Mouse (Mus musculus) mature B cell (primary cell): Measurements from ENCODE around the gene Gmfg.

Experiments
- in situ Hi-C: fragments of 300-500 bp; cut with MboI; formaldehyde crosslinking; loops from 2 replicates; pipeline ENCODE4 v1.14.3; 2019

Gmfg gene

DNA sequence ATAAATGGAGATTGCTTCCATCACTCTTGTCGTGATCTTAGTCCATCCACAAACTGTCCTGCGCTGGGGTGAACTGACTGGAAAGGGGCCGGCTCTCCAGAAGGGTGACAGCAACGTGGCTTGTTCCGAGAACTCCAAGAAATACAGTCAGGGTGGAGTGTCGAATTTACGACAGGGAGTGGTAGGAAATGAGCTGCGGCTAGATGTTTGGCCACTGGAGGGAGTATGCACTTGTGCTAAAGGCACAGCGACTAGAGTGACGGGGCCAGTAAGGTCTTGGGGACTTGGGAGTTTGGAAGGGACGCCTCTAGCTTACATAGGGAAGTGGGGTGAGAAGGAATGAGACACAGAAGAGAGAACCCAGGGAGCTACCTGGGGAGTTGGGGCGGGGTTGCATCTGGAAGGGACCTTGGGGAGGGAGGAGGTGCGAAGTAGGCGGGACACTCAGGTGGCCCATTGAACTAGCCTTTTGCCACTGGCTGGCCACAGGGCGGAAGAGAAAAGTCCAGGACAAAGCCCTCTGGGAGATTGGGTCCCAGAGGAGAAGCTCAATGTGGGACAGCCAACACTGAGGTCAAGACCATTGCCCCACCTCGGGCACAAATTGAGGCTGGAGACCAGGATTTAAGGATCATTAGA is at the start of gene Gmfg:
Gene Gmfg, plus strand, starts transcription at position 516 of the 639 bp plus-strand sequence.
- in situ Hi-C loops, result no loop called here

DNA sequence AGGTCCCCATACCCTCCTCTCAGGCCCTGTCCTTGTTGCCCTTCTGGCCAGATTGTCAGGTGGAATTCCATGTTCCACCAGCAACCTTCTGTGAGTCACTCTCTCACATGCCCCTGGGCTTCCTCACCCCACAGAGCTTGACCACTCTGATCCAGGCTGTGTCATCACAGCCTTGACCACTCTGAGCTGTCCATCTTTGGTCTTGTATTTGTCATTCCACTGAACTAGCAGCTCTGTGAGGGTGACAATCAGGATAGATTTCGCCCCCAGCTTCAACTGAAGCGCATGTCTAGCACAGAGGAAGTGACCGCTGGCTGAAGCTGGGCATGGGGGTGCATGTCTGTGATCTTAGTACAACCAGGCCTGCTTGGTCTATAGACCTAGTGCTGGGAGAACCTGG is 46.9 kb upstream of the Gmfg start:
- in situ Hi-C loops, result no loop called here

DNA sequence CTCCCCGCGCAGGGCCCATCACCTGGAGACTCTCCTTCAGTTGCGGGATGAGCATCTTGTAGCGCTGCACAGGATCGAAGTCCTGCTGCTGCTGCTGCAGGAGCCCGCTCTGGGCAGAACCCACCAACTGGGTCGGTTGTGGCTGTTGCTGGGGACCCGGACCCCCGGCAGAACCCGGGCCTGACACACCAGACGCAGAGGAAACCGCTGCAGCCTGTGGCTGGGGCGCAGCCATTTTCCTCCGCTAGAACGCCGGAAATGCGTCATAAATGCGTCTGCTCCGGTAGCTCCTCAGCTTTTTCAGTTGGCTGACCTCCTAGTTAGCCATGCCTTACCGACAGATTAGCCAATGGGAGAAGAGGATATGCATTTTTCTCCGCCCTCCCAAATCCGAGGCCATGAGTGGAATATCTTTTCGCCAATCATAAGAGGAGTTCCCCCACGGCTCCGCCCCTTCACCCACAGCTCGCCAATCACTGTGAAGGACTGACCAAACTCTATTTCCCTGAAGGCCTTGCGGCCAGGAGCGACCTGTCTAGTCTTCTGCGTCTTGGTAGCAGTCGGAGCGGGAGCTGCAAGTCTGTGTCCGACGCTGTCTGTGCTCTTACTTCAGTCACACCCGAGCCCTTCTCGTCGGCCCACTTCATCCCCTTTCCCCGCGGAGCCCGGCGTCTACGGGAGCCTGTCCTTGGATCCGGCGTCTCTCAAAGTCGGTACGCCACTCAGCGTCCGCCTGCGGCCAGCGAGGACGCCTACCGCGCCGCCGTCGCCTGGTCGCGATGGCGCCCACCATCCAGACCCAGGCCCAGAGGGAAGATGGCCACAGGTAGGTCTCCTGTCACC is 44.6 kb upstream of the Gmfg start, which contains the start of the genes Med29 and Paf1:
Gene Med29, minus strand, starts transcription at position 280 of the 843 bp plus-strand sequence.
Gene Paf1, plus strand, starts transcription at position 523 of the 843 bp plus-strand sequence.
- in situ Hi-C loops, result no loop called here

DNA sequence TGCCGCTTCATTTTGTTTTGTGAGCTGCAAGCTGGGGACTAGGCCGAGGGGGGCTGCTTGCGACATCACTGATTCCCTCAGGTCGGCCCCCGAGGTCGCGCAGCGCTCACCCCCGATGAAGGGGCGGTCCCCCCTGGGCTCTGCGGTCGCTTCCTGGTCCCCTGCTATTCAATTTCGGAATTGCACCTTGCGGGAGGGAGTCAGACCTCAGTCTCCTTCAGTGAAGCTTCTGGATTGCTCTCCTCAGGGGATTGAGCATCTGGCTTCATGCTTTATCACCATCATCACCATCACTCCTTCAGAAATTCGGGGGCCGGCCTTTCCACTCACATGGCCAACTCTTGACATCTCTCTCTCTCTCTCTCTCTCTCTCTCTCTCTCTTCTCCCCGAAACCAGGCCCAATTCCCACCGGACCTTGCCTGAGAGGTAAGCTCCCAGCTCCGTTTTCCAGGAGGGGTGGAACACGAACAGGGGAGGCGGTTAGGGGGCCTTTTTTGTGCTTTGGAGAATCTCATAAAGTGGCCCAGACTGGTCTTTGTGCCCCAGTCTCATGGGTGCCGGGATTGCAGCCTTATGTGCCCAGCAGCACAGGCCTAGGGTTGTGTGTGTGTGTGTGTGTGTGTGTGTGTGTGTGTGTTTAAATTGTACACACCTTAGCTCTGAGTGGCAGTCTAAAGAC is 43.8 kb upstream of the Gmfg start:
- in situ Hi-C loops, result no loop called here

DNA sequence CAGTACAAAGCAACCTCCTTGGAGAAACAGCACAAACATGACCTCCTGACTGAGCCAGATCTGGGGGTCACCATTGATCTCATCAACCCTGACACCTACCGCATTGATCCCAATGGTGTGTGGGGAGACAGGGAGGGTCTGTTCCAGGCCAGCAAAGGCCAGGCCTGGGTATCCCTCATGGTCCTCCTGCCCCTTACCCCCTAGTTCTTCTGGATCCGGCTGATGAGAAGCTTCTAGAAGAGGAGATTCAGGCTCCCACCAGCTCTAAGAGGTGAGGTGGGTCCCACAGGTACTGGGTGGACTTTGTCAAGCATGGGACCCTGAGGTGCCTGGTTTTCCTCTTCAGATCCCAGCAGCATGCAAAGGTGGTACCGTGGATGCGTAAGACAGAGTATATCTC is 41.8 kb upstream of the Gmfg start:
- in situ Hi-C loops, result no loop called here

DNA sequence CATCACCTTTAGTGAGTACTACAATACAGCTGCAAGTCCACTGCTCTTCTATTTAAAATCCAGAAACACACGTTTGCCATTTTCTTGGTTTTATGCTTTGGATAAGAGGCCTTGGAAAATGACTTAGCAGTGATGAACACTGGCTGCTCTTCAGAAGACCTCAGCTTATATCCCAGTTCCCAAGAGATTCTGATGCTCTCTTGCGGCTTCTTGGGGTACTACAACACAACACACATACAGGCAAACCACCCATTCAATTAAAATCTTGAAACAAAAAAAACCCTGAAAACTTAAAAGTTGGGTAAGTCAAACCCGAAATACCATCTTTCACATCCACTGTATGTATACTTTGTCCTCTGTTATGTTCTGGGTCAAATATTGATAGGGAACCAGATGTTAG is 39.2 kb upstream of the Gmfg start:
- in situ Hi-C loops, result no loop called here

DNA sequence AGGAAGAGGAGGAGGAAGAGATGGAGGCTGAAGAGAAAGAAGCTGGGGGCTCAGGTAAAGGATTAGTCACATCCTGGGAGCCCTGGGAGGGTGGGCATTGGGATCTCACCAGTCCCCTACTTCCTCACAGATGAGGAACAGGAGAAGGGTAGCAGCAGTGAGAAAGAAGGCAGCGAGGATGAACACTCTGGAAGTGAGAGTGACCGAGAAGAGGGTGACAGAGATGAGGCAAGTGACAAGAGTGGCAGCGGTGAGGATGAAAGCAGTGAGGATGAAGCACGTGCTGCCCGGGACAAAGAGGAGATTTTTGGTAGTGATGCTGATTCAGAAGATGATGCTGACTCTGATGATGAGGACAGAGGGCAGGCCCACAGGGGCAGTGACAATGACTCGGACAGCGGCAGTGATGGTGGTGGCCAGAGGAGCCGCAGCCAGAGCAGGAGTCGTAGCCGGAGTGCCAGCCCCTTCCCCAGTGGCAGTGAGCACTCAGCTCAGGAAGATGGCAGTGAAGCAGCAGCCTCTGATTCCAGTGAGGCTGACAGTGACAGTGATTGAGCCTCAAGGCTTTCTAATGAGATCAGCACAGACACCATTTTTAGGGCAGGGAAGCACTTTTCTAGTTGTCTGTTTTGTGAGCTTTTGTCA is 38.4 kb upstream of the Gmfg start:
- in situ Hi-C loops, result no loop called here

DNA sequence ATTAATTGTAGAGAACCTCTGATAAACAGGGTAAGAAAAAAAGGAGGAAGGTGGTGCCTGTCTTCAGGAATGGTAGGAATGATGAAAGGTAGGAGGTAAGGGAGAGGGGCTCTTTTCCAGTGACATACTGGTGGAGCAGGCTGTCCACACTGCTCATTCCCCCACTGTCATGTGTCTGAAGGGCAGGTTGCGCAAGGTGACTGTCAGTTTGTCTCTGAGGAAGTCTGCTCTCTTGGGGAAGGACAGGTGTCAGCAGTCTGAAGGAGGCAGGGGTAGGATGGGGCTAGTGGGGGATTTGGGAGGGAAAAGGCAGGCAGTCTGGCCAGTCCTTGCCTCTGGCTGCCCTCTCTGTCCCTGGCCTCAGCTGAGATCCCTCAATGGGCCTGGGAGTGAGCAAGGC is 36.2 kb upstream of the Gmfg start:
- in situ Hi-C loops, result no loop called here

DNA sequence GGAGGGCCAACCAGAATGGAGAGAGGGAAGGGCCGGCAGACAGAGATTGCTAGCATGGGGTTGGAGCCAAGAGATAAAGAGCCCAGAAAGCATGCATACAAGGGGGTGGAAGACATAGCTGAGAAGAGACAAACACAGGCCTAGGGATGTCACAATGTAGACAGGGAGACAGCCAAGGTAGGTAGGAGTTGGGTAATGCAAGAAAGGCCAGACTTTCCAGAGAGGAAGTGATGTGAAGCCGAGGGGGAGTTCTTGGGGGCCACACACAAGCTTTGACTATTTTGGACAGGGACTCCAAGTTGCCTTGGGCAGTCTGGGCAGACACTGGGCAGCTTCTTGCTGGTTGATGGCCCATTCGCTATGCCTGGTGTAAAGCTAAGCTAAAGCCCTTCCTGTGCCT is 35.3 kb upstream of the Gmfg start:
- in situ Hi-C loops, result no loop called here

DNA sequence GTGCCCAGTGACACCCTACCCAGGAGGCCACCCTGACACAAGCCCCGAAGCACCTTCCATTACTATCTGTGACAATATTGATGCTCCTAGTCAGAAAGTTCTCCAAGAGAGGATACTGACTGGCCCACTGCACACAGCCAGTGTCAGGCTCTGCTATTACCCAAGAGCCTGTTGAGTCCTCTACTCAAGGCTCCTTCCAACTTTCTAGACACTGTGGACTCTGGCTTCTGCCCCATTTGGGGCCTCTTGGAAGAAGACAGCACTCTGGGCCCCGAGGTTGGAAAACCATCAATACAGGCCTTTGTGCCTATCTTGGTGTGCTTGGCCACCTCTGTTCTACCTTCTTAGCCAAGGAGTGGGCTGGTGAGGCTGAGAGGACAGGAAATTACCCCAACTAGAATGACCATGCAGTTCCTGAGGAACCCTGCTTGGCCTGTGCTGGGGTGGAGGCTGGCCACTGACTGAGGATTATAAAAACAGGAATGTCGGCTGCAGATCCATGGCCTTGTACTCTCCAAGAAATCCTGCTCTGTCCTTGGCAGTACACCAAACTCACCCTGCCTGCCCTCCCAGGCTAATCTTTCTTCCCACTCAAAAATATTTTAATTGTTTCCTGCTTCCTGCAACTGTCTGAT is 26.3 kb upstream of the Gmfg start:
- in situ Hi-C loops, result no loop called here

DNA sequence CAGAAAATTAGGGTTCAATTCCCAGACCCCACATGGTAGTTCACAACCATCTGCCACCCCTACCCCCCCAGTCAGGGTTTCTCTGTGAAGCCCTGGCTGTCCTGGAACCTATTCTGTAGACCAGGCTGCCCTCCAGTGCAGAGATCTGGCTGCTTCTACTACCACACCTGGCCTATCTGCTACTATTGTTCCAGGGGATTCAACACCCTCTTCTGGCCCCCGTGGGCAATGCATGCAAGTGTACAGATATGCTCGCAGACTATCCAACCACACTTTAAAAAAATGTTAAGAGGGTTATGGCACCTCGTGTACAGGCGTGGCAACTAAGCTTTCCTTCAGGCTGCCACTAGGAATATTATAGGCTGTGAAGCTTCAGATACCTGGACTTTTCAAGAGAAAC is 24.4 kb upstream of the Gmfg start:
- in situ Hi-C loops, result no loop called here

DNA sequence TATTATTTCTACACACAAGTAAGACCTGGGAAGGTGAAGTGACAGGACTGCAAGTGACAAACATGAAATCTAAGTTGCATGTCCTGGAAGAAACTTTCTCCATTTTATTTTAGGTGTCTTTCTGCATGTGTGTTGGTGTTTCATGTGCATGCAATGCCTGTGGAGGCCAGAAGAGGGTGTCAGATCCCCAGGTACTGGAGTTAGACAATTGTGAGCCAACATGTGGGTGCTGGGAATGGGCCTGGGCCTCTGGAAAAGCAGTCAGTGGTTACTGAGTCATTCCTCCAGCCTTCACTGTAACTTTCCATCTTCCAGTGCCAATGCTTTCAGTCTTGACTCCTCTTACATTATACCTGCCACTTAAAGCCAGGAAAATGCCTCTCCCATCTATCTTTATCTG is 19.9 kb upstream of the Gmfg start:
- in situ Hi-C loops, result no loop called here

DNA sequence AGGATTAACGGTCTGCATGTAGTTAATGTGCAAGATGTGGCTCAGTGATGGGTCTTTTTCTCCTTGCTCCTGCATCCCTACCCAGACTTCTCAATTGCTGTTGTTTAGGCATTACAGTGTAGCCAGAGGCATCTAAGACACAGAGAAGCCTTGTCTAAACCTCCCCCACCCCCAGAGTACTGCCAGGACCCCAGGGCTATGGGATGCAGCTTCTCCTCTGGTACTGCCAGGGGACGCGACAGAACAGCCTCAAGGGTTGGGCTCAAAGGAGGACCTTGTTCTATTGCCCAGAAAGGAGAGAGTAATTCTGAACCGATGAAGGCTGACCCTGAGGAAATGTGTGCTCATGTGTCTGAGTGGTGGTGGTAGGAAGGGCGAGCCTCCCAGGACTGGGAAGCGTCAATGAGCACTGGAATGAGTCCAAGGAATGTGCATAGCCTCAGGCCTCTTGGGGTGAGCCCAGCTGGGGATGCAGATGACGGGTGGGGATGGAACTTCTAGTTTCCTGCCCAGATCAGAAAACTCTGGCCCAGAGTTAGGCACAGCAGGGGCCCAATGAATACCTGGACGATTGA is 19.1 kb upstream of the Gmfg start:
- in situ Hi-C loops, result no loop called here

DNA sequence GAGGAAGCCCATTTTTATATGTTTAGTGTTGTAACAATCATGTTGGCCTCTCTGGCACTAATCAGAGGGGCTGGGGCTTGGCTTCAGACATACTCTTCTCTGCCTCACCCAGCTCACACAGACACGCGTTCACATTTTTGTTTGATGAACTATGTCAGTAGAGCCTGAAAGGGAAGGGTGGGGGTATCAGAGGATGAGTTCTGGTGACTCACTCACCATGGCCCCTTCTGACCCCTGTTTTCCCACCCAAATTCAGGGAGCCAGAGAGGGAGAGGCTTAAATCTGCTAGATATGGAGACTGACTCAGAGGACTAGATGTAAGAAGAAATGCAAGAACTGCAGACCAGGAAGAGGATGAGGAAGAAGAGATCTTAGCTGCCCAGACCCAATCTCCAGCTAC is 17.8 kb upstream of the Gmfg start:
- in situ Hi-C loops, result no loop called here

DNA sequence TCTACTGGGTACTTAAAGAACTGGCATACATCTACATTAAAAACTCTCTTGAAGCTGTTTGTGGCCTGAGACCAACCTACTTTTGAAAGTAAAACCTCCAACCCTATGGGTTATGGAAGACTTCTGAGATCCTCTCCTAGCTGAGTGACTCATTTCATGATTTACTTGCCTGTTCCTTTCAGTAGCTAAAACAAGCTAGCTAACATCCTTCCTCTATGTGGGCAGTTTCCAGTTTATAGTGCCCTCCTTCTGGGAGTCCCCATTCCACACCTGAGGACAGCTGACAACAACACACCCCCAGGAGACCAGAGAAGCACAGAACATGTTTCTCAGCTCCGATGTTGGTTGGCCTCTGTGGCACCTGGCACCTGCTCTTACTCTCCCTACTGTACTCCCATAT is 14.2 kb upstream of the Gmfg start:
- in situ Hi-C loops, result no loop called here

DNA sequence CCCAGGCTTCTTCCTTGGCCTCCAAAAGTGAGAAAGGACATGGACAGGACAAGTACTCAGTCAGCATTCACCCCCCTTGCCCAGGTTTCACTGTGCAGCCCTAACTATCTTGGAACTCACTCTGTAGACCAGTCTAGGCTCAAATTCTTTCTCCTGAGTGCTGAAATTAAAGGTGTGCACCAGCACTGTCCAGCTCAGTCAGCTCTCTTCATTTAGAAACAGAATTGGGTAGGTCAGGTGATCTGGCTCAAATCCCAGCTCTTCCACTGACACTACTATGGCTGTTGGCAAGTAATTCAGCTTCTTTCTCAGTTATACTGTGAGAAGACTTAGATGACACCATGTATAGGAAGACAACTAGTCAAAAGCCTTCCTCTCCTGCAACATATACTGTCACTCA is 9.5 kb upstream of the Gmfg start:
- in situ Hi-C loops, result no loop called here

DNA sequence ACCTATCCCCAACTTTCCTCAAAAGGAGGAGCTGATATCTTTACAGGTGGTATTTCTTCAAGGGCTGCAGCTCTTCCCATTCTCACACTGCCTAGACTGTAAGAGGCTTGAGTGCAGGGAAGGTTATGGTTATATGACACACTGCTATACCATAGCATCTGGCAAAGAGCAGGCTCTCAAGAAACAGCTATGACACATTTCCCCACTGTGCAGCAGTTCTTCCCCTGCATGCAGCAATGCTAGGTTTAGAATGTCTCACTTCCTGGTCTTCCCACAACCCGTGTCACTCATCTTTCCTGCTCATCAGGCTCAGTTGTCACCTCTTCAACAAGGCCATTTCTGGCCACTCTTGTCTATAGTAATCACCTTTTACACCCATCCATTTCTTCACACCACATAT is 6.7 kb upstream of the Gmfg start:
- in situ Hi-C loops, result no loop called here

DNA sequence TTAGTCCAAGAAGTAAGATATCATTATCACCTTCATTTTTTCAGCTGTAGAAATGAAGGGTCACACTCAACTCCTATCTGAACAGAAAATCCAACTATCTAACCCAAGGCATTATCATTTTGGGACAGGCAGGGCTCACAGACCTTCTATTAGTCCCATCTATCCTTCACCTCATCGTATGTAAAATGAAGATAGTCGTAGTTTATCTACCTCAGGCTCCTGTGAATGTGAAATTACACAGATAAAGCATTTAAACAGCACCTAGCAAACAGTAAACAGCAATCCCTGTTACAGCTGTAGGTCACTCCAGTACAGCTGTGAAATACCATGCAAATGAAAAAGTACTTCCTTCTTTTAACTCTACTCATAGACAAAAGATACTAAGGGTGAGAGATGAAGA is 5.0 kb upstream of the Gmfg start:
- in situ Hi-C loops, result no loop called here

DNA sequence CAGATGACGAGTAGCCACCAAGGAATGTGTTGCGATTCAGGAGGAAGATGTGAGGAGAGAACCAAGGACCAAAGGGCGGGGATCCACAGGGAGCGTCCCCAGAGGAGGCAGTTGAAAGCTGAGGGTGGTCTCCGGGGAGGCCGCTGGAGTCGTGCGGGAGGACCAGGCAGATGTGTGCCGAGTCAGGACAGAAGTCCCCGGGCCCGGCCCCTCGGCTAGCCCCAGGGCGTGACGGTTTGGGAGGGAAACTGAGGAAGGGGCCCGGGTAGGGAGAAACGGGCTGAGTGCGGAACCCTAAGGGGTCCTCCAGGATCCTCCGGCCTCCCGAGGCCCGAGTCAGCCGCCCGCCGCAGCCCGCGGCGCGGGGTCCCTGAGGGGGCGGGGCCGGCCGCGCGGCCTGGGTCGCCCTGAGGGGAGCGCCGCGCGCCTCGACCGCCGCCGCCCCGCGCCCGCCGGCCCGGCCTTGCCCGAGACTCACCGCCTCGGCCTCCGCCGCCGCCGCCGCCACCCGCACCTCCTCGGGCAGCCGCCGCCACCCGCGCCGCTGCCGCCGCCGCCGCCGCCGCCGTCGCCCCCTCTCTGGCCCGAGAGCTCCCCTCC is 1.5 kb upstream of the Gmfg start:
- in situ Hi-C loops, result no loop called here

DNA sequence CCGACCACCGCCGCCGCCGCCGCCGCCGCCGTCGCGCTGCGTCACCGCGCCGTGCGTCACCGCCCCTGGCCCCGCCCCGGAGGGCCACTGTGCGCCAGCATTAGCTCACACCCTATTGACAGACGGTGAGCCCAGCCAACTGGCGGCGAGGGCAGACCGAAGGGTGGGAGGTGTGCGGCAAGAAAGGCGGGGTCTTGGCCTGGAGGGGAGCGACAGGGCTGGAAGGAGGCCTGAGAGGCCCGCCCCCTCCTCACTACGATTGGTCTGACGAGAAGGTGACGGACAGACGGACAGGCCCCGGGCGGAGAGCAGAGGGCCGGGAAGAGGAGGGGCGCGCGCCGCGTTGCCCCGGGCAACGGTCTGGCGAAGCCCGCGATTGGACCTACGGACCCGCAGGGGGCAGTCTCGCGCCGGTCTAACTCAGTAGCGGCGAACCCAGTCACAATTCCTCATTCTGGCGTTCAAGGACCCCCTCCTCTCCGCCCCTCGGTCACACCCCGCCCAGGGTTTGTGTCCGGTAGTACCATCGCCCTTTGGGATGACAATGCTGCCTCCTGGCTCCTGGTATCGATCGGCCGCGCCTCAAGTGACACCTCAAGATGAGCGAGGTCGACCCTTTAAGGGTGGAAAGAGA is 859 bp upstream of the Gmfg start:
- in situ Hi-C loops, result no loop called here

DNA sequence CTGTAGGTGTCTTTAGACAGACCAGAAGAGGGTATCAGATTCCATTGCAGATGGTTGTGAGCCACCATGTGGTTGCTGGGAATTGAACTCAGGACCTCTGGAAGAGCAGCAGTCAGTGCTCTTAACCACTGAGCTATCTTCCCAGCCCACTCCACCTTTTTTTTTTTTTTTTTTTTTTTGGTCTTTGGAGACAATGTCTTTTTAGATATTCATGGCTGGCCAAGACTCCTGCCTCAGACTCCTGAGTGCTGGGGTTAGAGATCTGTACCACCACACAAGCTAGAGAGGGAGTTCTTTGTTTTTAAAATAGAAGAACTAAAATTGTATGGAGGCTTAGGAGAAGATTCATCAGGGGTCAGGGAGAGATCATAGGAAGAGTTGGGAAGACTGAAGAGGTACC is 717 bp downstream of the Gmfg start:
- in situ Hi-C loops, result no loop called here
